Mouse (Mus musculus) cerebellum, adult 2 months (tissue): ENCODE measurements at regions not wholly inside any gene's neighbourhood (a gene's known extent, or its start where the extent isn't known, plus 50 kb on each side); places are given as distances from the start of the nearest gene placed in this dataset.

Experiments
- DNase-seq, 2 experiments: peaks; one replicate each; pipeline ENCODE4 v3.0.0; 2021
- H3K27ac ChIP-seq: fragments of 200-500 bp; 2 replicates; pipeline ENCODE4 v1.5.1; 2012; ENCODE audit warnings: low read length, control low read depth, inconsistent platforms; ENCODE audit not compliant: insufficient read depth
- H3K27me3 ChIP-seq: fragments of 200-500 bp; 2 replicates; pipeline ENCODE4 v1.6.1; 2012; ENCODE audit warnings: inconsistent platforms, mild to moderate bottlenecking, low read length, moderate library complexity; ENCODE audit not compliant: control insufficient read depth, insufficient read depth
- H3K4me1 ChIP-seq: fragments of 200-500 bp; 2 replicates; pipeline ENCODE4 v1.6.1; 2011; ENCODE audit warnings: low read length; ENCODE audit not compliant: control insufficient read depth, insufficient read depth
- H3K4me3 ChIP-seq: fragments of 200-500 bp; replicated peaks from 2 replicates; pipeline ENCODE3; 2011; ENCODE audit warnings: mild to moderate bottlenecking, low read depth, low read length, control low read depth; ENCODE audit not compliant: insufficient read depth
- CTCF ChIP-seq: fragments of 200-500 bp; IDR thresholded peaks from 2 replicates; pipeline ENCODE4 v1.5.1; 2011; ENCODE audit warnings: low read depth, mild to moderate bottlenecking, control low read depth, low read length, moderate library complexity, borderline replicate concordance; ENCODE audit not compliant: insufficient read depth
- POLR2A ChIP-seq: fragments of 200-500 bp; IDR thresholded peaks from 2 replicates; pipeline ENCODE4 v1.6.1; 2011; ENCODE audit warnings: low read length, control low read depth, borderline replicate concordance; ENCODE audit not compliant: insufficient read depth
- WGBS: fragments of 180-500 bp; shearing (Covaris S2); methylation state at CpG from one replicate; pipeline ENCODE4 v1.1.7; 2018; 5-methylcytosine and 5-hydroxymethylcytosine counted together

DNA sequence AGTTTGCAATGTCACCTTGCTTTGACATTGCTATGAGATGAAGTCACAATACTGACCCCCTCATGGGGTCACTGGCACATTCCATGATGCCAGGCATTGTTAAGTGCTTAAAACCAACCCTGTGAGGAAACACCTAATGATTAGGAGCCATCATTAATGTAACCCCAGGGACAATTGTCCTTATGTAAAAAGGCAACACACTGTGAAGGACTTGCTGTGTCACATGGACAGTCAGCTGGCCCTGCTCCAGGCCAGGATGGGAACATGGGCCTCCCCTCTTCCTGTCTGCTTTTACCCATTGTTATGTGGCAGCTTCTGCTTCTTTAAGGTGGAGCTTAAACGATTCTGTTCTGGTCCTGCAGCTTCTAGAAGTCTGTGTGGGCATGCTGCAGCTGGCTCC lies 105.7 kb upstream of the Rapgef5 start:
- TF ChIP-seq POLR2A (no peak), CTCF (no peak)
- DNase-seq: no peak
- no peak overlapping the region for H3K4me3 ChIP-seq
- no peak overlapping the region for H3K27ac ChIP-seq
- no peaks in the 10 kb centered on the region for H3K27me3 ChIP-seq
- H3K4me1 ChIP-seq: no peaks in the 10 kb centered on the region
- 9% methylated on average over 1 of the region's 1 CpGs for WGBS

DNA sequence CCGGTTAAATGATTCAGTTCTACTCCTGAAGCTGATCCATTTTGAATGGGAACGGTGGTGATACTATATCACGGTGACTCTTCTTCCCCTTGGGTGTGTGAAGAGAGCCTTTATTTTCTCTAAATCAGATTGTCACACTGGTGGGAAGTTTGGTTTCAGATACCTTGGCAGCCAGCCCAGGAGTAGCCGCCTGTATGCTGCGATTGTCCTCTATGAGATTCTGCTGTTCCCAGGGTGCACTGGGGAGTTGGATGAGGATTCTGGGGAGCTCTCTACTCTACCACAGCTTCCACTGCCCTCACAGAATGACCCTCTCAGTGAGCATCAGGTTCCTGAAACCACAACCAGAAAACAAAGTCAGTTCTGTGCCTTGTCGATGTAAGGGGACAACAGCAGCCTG lies 104.0 kb upstream of the Rapgef5 start:
- TF ChIP-seq CTCF (no peak), POLR2A (no peak)
- no peak for DNase-seq
- no peak overlapping the region for H3K4me3 ChIP-seq
- no peak overlapping the region for H3K27ac ChIP-seq
- no peaks in the 10 kb centered on the region for H3K27me3 ChIP-seq
- H3K4me1 ChIP-seq: no peaks in the 10 kb centered on the region
- WGBS: 22% methylated on average over 6 of the region's 6 CpGs

DNA sequence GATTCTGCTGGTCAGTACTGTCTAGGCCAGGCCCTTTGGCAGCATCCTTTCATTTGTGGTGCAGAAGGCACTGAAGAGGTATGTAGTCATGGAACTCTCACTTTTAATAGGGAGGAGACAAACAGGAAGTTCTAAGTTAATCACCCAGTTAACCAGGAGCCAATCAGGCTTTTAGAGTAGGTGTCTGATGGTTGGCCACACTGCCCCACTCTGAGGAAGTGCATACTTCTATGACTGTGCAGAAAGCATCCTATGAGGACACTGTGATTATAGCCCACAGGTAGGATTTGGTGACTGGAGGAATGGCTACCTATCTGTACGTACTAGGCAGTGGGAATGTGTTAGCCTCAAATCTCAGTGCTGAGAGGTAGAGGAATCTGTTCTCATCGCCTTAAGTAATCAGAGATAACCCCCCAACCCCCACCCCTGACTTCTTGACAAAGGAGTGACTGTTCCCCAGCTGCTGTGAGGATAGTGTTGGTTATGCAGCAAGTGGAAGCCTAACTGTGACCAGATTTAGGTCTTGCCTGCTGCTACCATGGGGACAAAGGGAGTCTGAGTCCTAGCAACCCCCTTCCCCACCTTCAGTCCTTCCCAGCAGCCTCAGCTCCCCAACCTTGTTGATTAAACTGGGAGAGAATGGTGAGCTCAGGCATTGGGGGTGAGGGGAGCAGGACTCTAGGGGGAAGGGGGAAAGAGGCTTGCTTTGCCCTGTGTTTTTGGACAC lies 103.3 kb upstream of the Rapgef5 start:
- no peaks in the 10 kb centered on the region for H3K27me3 ChIP-seq
- no peaks in the 10 kb centered on the region for H3K4me1 ChIP-seq
- WGBS: 72% methylated on average over 2 of the region's 2 CpGs
- H3K4me3 ChIP-seq: no peak overlapping the region
- DNase-seq: no peak
- H3K27ac ChIP-seq: no peak overlapping the region
- TF ChIP-seq POLR2A (no peak), CTCF (no peak)

DNA sequence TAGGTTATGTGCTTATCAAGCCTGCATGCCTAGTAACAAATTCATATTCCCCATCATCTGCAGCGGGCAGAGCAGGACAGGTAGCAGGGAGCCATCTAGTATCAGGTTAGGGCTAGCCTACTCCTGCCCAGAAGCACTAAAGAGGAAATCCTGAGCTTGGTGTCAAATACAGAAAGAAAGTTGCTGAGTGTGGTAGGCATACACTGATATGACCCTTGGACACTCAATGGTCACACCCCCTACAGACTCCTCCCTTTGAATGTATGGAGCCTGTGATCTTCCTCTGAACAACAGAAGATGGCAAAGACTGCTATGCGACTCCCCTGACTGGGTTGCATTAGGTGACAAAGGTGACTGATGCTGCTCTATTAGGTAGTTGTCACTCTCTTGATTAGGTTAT lies 102.3 kb upstream of the Rapgef5 start:
- Histone ChIP-seq H3K4me1 (no peaks in the 10 kb centered on the region), H3K27me3 (no peaks in the 10 kb centered on the region), H3K4me3 (no peak overlapping the region), H3K27ac (no peak overlapping the region)
- TF ChIP-seq POLR2A (no peak), CTCF (no peak)
- 98% methylated on average over 2 of the region's 2 CpGs for WGBS
- no peak for DNase-seq

DNA sequence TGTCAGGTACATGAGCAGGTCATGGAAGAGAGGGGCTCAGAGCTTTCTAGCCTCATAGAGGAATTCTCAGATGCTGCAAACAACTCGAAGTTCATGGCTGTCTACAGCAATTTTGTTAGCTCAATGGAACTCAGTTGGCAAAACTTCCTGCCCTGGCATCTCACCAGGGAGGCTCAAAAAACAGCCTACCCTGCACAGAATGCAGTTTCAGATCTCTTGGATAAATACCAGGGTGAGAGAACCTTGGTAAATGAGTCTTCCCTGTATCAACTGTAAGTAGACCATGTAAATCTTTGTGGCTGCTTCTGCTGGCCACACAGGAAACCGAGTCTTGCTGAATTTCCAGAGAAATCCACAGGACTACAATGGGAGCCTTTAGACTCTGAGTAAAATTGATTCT lies 101.1 kb upstream of the Rapgef5 start:
- Histone ChIP-seq H3K4me3 (no peak overlapping the region), H3K27me3 (no peaks in the 10 kb centered on the region), H3K27ac (no peak overlapping the region), H3K4me1 (no peaks in the 10 kb centered on the region)
- WGBS: 20% methylated on average over 2 of the region's 2 CpGs
- TF ChIP-seq CTCF (no peak), POLR2A (no peak)
- no peak for DNase-seq

DNA sequence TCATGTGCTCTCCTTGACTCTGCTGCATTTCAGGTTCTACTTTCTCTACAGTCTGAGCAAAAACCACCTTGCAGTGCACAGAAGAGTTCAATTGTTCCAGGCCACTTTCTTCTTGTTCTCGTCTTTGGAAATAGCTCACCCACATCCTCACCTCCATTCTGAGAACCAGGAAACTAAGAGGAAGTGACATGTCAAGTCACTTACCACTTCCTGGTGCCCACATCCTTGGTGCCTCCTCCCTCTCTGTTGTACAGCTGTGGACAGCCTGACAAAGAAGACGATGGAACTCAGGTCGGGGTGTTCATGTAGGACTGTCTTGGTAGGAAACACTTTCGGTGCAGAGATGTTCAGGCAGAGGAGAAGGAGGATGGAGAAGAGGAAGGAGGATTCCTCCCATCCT lies 98.3 kb upstream of the Rapgef5 start:
- H3K4me3 ChIP-seq: no peak overlapping the region
- no peak for TF ChIP-seq CTCF
- TF ChIP-seq POLR2A: no peak
- H3K4me1 ChIP-seq: no peaks in the 10 kb centered on the region
- no peak for DNase-seq
- H3K27ac ChIP-seq: no peak overlapping the region
- WGBS: 87% methylated on average over 4 of the region's 4 CpGs
- no peaks in the 10 kb centered on the region for H3K27me3 ChIP-seq

DNA sequence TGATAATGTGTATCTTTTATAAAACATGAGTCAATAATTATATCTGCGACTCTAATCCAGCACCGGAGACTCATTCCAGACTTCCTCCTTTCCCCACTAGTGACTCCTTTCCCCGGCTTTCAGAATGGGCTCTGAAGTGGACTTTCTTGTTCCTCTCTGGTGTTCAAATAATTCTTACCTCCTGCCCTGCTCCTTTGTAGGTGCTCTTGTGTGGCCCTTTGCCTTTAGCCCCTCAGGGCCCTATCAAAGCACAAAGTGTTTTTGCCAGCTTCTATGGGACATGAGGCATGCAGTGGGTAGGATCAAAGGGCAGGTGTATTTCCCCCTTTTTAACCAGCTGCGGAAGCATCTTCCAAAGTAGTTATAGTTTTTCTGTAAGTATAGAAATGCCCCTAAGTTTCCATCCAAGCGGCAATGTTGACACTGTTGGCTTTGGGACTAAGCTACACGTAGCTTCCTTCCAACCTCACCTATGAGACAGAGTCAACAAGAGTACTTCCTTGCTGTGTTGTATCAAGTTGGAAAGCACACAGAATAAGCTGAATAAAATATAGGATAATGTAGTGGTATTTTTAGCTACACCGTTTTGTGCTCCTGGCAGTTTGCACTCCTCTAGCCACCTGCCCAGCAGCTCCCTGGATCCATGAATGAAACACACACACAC lies 93.8 kb upstream of the Rapgef5 start:
- Histone ChIP-seq H3K27ac (no peak overlapping the region), H3K4me3 (no peak overlapping the region), H3K4me1 (no peaks in the 10 kb centered on the region), H3K27me3 (no peaks in the 10 kb centered on the region)
- 86% methylated on average over 7 of the region's 7 CpGs for WGBS
- no peak for TF ChIP-seq POLR2A
- no peak for TF ChIP-seq CTCF
- DNase-seq: no peak

DNA sequence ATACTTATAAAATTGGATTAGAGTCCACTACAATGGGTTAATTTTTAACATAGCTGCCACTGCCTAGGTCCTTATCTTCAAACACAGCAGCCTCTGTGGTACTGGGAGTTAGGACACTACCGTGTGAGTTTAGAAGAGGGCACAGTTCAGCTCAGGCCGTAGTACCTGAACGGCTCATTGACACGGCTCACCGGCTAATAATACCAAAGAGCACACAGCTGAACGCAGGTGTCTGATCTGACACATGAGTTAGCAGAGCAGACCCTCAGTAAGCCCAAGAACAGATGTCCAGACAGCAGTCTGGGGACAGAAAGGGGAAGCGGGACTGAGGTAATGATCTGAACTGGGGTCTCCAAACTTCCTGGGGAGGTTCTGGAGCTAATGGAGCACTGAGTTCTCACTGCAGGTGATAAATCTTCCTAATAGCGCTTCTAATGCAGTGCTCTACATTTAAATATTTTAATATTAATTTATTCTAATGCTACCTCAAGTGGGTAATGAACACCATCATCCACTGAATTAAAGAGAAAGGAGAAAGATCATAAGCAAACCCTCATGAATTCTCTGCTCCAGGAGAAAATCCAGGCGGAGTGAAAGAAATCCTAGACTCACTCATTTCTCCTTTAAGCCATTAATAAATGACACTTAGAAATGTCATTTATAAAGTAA lies 90.8 kb upstream of the Rapgef5 start:
- H3K4me3 ChIP-seq: no peak overlapping the region
- TF ChIP-seq CTCF (no peak), POLR2A (no peak)
- no peak overlapping the region for H3K27ac ChIP-seq
- WGBS: 85% methylated on average over 9 of the region's 9 CpGs
- no peaks in the 10 kb centered on the region for H3K4me1 ChIP-seq
- no peaks in the 10 kb centered on the region for H3K27me3 ChIP-seq
- no peak for DNase-seq
